Mouse (Mus musculus) embryonic facial prominence, embryonic 15.5 days (tissue): ENCODE measurements at regions not wholly inside any gene's neighbourhood (a gene's known extent, or its start where the extent isn't known, plus 50 kb on each side); places are given as distances from the start of the nearest gene placed in this dataset.

Experiments used
- ATAC-seq: fragments of 200-750 bp; cut with Nextera tagmentation; 2 replicates; pipeline ENCODE4 v1.8.0; 2017; ENCODE audit warnings: low read depth, moderate TSS enrichment; ENCODE audit not compliant: insufficient number of reproducible peaks, low FRiP score, low TSS enrichment
- H3K27ac ChIP-seq: fragments of 300-500 bp; sonication (generic); replicated peaks from 2 replicates; pipeline ENCODE4 v1.5.1; 2015; ENCODE audit warnings: mild to moderate bottlenecking, inconsistent platforms
- H3K27me3 ChIP-seq: fragments of 300-500 bp; sonication (generic); 2 replicates; pipeline ENCODE4 v1.6.1; 2015; ENCODE audit warnings: inconsistent platforms
- H3K36me3 ChIP-seq: fragments of 300-500 bp; sonication (generic); 2 replicates; pipeline ENCODE4 v1.6.1; 2015; ENCODE audit warnings: mild to moderate bottlenecking, inconsistent platforms
- H3K4me1 ChIP-seq: fragments of 300-500 bp; sonication (generic); 2 replicates; pipeline ENCODE4 v1.6.1; 2015; ENCODE audit warnings: inconsistent platforms
- H3K4me2 ChIP-seq: fragments of 300-500 bp; sonication (generic); replicated peaks from 2 replicates; pipeline ENCODE4 v1.6.1; 2015; ENCODE audit warnings: mild to moderate bottlenecking, inconsistent platforms
- H3K4me3 ChIP-seq: fragments of 300-500 bp; sonication (generic); replicated peaks from 2 replicates; pipeline ENCODE4 v1.5.1; 2015; ENCODE audit warnings: mild to moderate bottlenecking, inconsistent platforms
- H3K9ac ChIP-seq: fragments of 300-500 bp; sonication (generic); 2 replicates; pipeline ENCODE4 v1.6.1; 2015; ENCODE audit warnings: inconsistent platforms
- H3K9me3 ChIP-seq: fragments of 300-500 bp; sonication (generic); replicated peaks from 2 replicates; pipeline ENCODE4 v1.6.1; 2016; ENCODE audit warnings: inconsistent platforms
- WGBS: fragments of 180-500 bp; shearing (Covaris S2); methylation state at CpG from one replicate; pipeline ENCODE4 v1.1.7; 2015; 5-methylcytosine and 5-hydroxymethylcytosine counted together

DNA sequence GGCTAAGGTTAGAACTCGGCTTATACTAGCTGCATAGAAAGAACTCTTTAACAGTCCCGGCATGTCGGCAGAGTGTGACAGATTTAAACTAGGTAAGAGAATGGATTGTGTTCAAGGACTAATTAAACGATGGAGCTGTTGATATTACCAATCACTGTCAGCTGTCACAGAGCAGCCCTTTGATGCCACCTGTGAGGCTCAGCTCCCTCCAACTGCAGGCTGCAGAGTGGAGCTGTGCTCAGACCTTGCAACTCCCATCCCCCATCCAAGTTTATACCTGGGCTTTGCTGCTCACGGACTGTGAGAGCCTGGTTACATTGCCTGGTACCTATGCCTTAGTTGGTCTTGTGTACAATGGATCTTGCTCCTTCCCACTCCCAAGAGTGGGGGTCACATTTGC is 204.4 kb upstream of the Vstm2b start:
- no peak for ATAC-seq
- 63% methylated on average over 5 of the region's 5 CpGs for WGBS
- Histone ChIP-seq H3K4me2 (no peak overlapping the region), H3K9me3 (no peaks in the 10 kb centered on the region), H3K9ac (no peak overlapping the region), H3K27ac (no peak overlapping the region), H3K4me3 (no peak overlapping the region), H3K27me3 (no peaks in the 10 kb centered on the region), H3K36me3 (no peaks in the 10 kb centered on the region), H3K4me1 (no peaks in the 10 kb centered on the region)

DNA sequence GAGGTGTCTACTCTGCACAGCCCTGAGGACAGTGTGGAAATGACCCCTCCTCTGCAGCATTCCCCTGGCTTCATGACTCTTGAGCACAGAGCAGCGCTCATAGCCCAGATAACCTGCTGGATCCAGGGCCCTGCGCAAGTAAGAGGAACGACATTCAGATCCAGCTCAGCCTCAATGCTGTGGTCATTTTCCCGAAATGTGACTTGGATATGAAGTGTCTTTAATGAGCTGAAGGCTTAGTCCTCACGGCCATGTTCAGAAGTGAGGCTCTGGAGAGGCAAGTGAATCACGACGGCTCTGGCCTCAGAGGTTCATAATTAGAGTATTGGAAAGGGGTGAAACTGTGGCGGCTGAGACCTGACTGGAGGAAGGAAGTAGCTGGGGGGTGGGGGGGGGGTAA is 200.6 kb upstream of the Vstm2b start:
- H3K4me2 ChIP-seq, result no peak overlapping the region
- no peaks in the 10 kb centered on the region for H3K36me3 ChIP-seq
- H3K27me3 ChIP-seq, result no peaks in the 10 kb centered on the region
- no peak overlapping the region for H3K9ac ChIP-seq
- H3K9me3 ChIP-seq, result no peaks in the 10 kb centered on the region
- 74% methylated on average over 8 of the region's 8 CpGs for WGBS
- H3K4me3 ChIP-seq, result no peak overlapping the region
- no peak overlapping the region for H3K27ac ChIP-seq
- no peak for ATAC-seq
- H3K4me1 ChIP-seq, result no peaks in the 10 kb centered on the region

DNA sequence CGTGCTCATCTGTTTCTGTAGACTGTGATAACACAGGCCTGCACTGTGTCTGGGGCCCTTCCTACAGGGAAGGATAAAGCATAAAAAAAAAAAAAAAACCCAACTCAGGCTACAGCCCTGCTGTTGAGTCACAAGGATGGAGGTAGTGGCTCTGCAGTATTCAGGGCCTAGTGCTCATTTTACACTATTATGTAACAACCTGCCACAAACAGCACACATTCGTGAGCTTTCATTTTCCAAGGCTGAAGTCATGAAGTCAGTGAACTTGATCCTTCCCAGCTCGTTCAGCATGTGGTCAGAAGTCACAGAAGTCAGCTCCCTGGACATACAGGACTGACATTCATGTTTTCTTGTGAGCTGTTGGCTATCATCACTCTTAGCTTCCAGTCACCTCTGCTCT is 199.8 kb upstream of the Vstm2b start:
- H3K9me3 ChIP-seq, result no peaks in the 10 kb centered on the region
- ATAC-seq, result no peak
- H3K9ac ChIP-seq, result no peak overlapping the region
- no peaks in the 10 kb centered on the region for H3K27me3 ChIP-seq
- no peak overlapping the region for H3K4me2 ChIP-seq
- H3K36me3 ChIP-seq, result no peaks in the 10 kb centered on the region
- no peaks in the 10 kb centered on the region for H3K4me1 ChIP-seq
- no peak overlapping the region for H3K4me3 ChIP-seq
- no peak overlapping the region for H3K27ac ChIP-seq
- WGBS, result 49% methylated on average over 3 of the region's 3 CpGs

DNA sequence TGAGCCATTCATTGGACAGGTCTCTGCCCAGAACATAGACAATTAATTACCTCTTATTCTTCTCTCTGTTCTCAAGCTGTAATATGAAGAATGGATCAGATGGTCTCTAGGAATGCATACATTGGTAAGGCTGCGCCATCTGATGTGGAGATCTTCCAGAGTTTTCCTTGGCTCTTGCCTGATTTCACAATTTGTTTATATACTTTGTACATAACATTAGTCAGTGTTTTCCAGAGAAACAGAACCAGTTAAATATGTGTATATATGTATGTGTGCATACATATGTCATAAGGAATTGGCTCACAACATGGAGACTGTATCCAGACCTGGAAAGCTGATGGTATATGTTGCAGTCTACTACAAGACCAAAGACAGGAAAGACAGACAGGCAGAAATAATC is 198.5 kb upstream of the Vstm2b start:
- Histone ChIP-seq H3K27me3 (no peaks in the 10 kb centered on the region), H3K9ac (no peak overlapping the region), H3K4me1 (no peaks in the 10 kb centered on the region), H3K9me3 (no peaks in the 10 kb centered on the region), H3K27ac (no peak overlapping the region), H3K4me3 (no peak overlapping the region), H3K36me3 (no peaks in the 10 kb centered on the region), H3K4me2 (no peak overlapping the region)
- ATAC-seq, result no peak
- WGBS, result 74% methylated on average over 1 of the region's 1 CpGs

DNA sequence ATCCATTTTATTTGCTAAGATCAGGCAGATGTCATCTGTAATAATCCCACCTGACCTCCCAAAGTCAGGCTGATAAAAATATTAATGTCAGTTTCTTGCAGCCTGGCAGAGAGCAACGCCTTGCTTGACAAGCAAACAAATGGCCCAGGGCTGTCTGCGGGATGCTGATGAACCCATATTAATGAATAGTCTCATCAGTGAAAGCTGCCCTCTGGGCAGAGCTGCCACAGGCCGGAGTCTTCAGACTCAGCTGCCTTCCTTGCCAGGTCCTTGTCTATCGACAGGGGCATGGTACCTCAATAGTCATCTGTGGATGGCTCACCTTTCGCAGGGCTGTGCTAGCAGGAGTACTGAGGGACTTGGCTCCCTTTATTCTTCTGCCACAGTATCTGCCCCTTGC is 197.5 kb upstream of the Vstm2b start:
- Histone ChIP-seq H3K36me3 (no peaks in the 10 kb centered on the region), H3K9ac (no peak overlapping the region), H3K9me3 (no peaks in the 10 kb centered on the region), H3K4me3 (no peak overlapping the region), H3K4me2 (no peak overlapping the region), H3K27me3 (no peaks in the 10 kb centered on the region), H3K27ac (no peak overlapping the region), H3K4me1 (no peaks in the 10 kb centered on the region)
- no peak for ATAC-seq
- WGBS, result 78% methylated on average over 5 of the region's 5 CpGs

DNA sequence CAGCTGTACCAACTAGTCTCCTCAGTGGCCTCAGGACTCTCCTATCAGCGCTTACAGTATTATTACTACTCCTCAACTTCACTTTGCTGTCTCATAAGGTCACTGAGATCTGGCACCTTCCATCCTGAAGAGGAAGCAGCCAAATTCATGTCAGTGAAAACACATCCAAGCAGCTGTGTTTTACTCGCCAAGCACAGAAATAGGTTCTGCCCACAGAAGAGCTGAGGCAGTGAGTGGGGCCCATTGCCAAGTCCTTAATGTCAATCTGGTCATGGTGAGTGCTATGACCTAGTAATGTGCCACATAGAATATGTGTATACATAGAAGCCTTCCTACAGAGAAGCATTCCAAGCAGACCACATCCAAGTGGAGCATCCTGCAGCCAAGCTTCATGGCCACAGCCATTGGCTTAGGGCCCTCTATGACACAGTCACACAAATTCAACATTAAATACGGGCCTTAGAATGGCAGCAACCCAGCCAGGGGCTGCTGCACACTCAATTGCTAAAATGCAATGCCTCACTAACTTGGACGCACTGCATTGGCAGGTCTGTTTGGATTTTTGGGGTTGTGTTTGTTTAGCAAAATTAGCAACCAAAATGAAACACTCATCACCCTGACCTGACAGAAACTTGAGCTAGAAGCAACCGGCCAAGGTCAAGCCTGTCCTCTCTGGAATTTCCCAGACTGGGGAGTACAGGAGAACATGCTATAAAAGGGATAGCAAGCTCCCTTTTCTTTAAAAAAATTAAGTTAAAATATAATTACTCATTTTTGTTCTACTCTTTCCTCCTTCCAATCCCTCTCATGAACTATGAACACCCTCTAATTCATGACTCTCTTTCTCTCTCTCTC is 195.7 kb upstream of the Vstm2b start:
- ATAC-seq, result peak; percentile 81
- 54% methylated on average over 5 of the region's 5 CpGs for WGBS
- Histone ChIP-seq H3K36me3 (no peaks in the 10 kb centered on the region), H3K4me2 (no peak overlapping the region), H3K27ac (no peak overlapping the region), H3K9me3 (no peaks in the 10 kb centered on the region), H3K9ac (no peak overlapping the region), H3K27me3 (no peaks in the 10 kb centered on the region), H3K4me1 (no peaks in the 10 kb centered on the region), H3K4me3 (no peak overlapping the region)

DNA sequence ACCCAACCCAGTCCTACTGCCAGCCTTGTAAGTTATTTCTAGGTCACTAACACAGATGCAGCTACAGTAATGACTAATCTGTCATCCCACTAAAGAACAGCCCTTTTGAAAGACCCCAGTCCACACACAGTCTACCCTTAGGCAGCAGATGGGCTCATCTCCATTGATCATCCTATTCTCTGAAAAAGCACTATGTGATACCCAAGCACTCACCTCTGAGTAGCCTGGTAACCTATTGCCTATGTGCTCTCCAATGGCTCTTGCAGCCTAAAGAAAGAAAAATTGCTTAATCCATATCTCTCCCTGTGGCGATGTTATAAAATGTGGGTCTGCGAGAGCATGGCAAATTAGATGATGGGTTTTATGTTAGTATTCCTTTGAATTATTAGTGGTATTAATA is 189.9 kb upstream of the Vstm2b start:
- Histone ChIP-seq H3K27me3 (no peaks in the 10 kb centered on the region), H3K4me1 (no peaks in the 10 kb centered on the region), H3K4me2 (no peak overlapping the region), H3K27ac (no peak overlapping the region), H3K9ac (no peak overlapping the region), H3K36me3 (no peaks in the 10 kb centered on the region), H3K9me3 (no peaks in the 10 kb centered on the region), H3K4me3 (no peak overlapping the region)
- ATAC-seq, result no peak
- 83% methylated on average over 2 of the region's 2 CpGs for WGBS

DNA sequence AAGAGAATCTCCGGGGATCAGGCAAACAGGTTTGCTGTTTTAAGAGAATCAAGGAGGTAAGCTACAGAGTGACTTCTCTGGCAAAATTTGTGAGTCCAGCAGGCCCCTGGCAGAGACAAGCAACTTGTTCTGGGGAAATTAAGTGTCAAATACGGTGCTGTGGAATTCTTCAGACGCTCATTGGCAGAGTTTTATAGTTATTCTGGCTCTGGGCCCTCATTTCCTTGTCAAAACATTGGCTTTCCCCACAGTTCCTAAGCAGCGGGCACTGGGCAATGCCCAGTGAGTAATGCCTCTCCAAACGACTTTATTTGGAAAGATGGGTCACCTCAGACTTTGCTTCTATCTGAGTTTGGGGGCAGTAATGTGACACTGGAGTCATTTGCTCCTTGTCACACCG is 180.1 kb upstream of the Vstm2b start:
- Histone ChIP-seq H3K9ac (no peak overlapping the region), H3K9me3 (no peaks in the 10 kb centered on the region), H3K27me3 (no peaks in the 10 kb centered on the region), H3K4me1 (no peaks in the 10 kb centered on the region), H3K27ac (no peak overlapping the region), H3K36me3 (no peaks in the 10 kb centered on the region), H3K4me2 (no peak overlapping the region), H3K4me3 (no peak overlapping the region)
- ATAC-seq, result no peak
- WGBS, result 61% methylated on average over 6 of the region's 6 CpGs

DNA sequence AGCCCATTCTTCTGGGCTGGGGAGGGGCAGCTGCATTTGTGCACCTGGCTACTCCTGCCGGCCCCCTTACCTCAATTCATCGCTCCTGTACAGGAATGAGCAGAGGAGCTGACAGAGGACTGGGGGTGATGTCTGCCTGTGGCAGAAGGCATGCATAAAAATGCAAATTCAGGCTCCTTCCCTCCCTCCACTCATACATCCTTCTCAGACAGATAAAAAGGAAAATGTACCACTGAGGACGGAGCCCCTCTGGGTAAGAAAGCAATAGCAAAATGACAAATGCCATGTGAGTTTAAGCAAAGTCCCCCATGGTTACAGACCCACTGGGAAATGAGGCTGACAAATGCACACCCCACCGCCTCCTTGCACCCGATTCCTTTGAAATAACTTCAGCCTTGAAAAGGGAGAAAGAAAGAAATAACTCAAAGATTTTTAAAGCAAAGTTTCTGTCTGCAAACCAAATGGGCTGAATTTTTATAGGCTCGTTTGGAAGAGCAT is 161.1 kb upstream of the Vstm2b start:
- H3K27ac ChIP-seq, result no peak overlapping the region
- 51% methylated on average over 6 of the region's 6 CpGs for WGBS
- ATAC-seq, result no peak

DNA sequence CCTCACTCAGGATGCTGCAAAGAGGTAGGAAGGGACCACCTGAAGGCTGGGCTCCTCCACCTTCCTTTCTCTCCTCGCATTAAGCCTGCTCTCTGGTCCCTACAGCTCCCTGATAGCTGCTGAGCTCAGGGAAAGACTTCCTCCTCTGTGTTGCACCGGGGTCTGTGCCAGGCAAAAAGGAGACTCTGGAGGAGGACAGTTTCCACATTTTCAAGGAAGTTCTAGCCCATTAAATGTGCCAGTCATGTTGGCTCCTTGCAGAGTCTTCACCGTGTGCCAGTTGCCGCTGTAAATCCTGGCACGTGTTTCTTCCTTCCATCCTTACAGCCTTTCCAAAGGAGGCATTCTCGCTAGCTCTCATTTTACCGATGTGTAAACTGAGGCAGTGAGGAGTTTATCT is 160.6 kb upstream of the Vstm2b start:
- Histone ChIP-seq H3K27ac (no peak overlapping the region), H3K9ac (no peak overlapping the region), H3K4me3 (no peak overlapping the region), H3K27me3 (no peaks in the 10 kb centered on the region), H3K36me3 (no peaks in the 10 kb centered on the region), H3K4me1 (no peaks in the 10 kb centered on the region), H3K9me3 (no peaks in the 10 kb centered on the region), H3K4me2 (no peak overlapping the region)
- no peak for ATAC-seq
- WGBS, result 75% methylated on average over 7 of the region's 7 CpGs

More for the DNA sequence above, 161.1 kb upstream of the Vstm2b start:
- Histone ChIP-seq H3K27me3 (no peaks in the 10 kb centered on the region), H3K4me1 (no peaks in the 10 kb centered on the region), H3K36me3 (no peaks in the 10 kb centered on the region), H3K4me2 (no peak overlapping the region), H3K9me3 (no peaks in the 10 kb centered on the region), H3K9ac (no peak overlapping the region), H3K4me3 (no peak overlapping the region)

DNA sequence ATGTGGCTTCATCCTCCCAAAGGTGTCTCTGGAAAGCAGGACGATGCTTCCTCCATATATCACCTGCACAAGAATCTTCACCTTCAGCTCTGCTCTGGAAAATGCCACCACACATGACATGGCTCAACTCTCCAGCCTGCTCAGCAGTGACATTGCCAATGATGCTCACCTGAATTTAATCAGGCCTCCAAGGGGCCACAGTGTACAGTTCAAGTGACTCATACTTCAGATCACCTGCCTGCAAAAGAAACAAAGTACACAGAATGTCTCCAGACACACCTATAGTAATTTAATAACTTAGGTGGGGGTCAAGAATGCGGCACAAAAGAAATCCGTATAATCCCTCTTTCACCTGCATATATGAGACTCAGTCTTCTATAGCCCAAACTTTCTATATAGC is 160.0 kb upstream of the Vstm2b start:
- Histone ChIP-seq H3K36me3 (no peaks in the 10 kb centered on the region), H3K4me2 (no peak overlapping the region), H3K27me3 (no peaks in the 10 kb centered on the region), H3K4me3 (no peak overlapping the region), H3K9ac (no peak overlapping the region), H3K27ac (no peak overlapping the region), H3K9me3 (no peaks in the 10 kb centered on the region), H3K4me1 (no peaks in the 10 kb centered on the region)
- 94% methylated on average over 3 of the region's 3 CpGs for WGBS
- ATAC-seq, result no peak

DNA sequence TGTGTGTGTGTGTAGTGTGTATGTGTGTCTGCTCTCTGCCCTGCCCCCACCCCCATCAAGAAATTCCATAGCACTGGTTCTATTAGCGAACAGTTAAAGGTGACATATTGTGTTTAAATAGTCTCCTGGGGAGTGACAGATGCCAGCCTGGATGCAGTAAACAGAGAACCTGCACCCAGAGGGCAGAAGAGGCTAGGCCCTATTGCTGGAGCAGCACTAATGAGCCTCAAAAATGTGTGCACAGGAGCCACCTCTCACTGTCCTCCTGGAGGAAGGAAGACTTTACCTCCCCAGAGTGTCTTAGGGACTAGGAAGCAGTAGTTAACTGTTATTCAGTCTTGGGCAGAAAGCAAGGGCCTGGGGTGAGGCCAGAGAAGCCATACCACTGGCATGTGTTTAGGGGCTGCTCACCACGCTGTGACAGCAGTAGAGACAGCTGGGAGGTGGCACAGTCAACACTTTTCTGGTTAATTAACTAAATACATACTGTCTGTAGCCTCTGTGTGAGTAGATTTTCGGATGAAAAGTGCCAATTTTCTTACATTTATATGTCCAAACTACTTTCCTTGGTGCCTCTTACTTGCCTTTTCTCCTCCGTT is 155.5 kb upstream of the Vstm2b start:
- H3K9ac ChIP-seq, result no peak overlapping the region
- H3K4me1 ChIP-seq, result no peaks in the 10 kb centered on the region
- no peaks in the 10 kb centered on the region for H3K9me3 ChIP-seq
- no peak overlapping the region for H3K4me3 ChIP-seq
- H3K27me3 ChIP-seq, result no peaks in the 10 kb centered on the region
- no peaks in the 10 kb centered on the region for H3K36me3 ChIP-seq
- no peak overlapping the region for H3K27ac ChIP-seq
- no peak overlapping the region for H3K4me2 ChIP-seq
- ATAC-seq, result no peak
- WGBS, result 45% methylated on average over 4 of the region's 4 CpGs
